Mouse (Mus musculus): Measurements from ENCODE around the gene Pdxdc1. TPM values are rescaled to one million over a fixed set of nuclear protein-coding genes. Genes with fewer than 3 reads are reported as not detected.
"Not testable (repeated sequence)": the region's sequence is repeated elsewhere in the genome, so short reads cannot be mapped to it uniquely, and the experiment has no call there.

The Pdxdc1 gene
- polyA plus RNA-seq, 1 experiment = 57.0 TPM

DNA sequence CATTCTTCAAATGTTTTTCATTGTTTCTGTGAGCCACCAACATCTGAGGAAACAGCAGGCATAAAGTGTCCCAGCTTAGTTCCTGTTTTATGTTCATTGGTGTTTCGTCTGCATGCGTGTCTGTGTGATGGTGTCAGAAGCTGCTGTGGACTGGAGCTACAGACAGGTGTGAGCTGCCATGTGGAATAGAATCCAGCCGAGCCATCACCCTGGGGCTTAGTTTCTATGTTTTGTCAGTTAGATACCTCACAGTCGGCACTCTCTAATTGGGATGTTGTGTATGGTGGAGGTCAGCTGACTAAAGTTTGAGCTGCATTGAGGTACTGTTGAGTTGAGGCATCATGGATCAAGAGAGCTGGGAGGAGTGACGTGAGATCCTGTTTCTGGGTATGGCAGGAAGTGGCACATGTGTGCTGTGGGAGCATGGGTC, 106.2 kb downstream of the Pdxdc1 start:
- Histone ChIP-seq H3ac (ENCODE audit: control insufficient read depth, insufficient read length) (no peak overlapping the region), H3K4me2 (ENCODE audit: low read depth) (no peak overlapping the region), H3K79me2 (ENCODE audit: control insufficient read depth, insufficient read depth) (no peaks in the 10 kb centered on the region), H3K36me3 (ENCODE audit: control insufficient read depth, insufficient read depth) (peaks cover 65% of the 10 kb centered on the region), H3K4me3 (no peak overlapping the region), H3K27me3 (ENCODE audit: control insufficient read depth, insufficient read depth, insufficient read length) (no peaks in the 10 kb centered on the region)
- TF ChIP-seq MAX (IDR thresholded peaks at IDR 0.05; ENCODE audit: low read depth) (no peak), MYOD1 (IDR thresholded peaks at IDR 0.05; ENCODE audit: control insufficient read depth in 1 of 3, insufficient read length in 2 of 3, low read depth in 2 of 3) (no peak), TCF3 (IDR thresholded peaks at IDR 0.05; ENCODE audit: insufficient read length, low read depth) (no peak), REST (IDR thresholded peaks at IDR 0.05; ENCODE audit: insufficient read depth, insufficient read length) (no peak), SRF (IDR thresholded peaks at IDR 0.05; ENCODE audit: control insufficient read depth, insufficient read length, low read depth) (no peak), CEBPB (IDR thresholded peaks at IDR 0.05; ENCODE audit: insufficient read depth, poor library complexity, severe bottlenecking) (no peak), TCF12 (IDR thresholded peaks at IDR 0.05; ENCODE audit: insufficient read depth, poor library complexity, severe bottlenecking) (no peak), USF1 (IDR thresholded peaks at IDR 0.05; ENCODE audit: low read depth) (no peak), POLR2A (IDR thresholded peaks at IDR 0.05; ENCODE audit: insufficient read length, low read depth) (no peak), E2F4 (IDR thresholded peaks at IDR 0.05; ENCODE audit: insufficient read depth) (no peak), POLR2AphosphoS2 (IDR thresholded peaks at IDR 0.05; ENCODE audit: insufficient read length, low read depth) (no peak), MYOG (IDR thresholded peaks at IDR 0.05; ENCODE audit: control insufficient read depth in 1 of 3, insufficient read depth in 1 of 3, insufficient read length in 2 of 3, low read depth in 2 of 3) (no peak)

DNA sequence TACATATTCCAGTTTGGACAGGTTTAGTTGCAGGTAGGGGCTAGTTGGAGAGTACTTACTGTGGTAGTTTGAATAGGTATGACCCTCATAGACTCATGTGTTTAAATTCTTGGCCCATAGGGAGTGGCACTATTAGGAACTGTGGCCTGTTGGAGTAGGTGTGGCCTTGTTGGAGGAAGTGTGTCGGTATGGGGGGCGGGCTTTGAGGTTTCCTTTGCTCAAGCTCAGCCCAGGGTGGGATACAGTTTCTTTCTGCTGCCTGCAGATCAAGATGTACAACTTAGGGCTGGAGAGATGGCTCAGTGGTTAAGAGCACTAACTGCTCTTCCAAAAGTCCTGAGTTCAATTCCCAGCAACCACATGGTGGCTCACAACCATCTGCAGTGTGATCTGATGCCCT, 109.5 kb downstream of the Pdxdc1 start:
- not testable (repeated sequence) for H3K4me2 ChIP-seq (ENCODE audit: low read depth); H3K27me3 ChIP-seq (ENCODE audit: control insufficient read depth, insufficient read depth, insufficient read length); H3K4me3 ChIP-seq; H3K79me2 ChIP-seq (ENCODE audit: control insufficient read depth, insufficient read depth); H3ac ChIP-seq (ENCODE audit: control insufficient read depth, insufficient read length)
- peaks cover 73% of the 10 kb centered on the region for H3K36me3 ChIP-seq (ENCODE audit: control insufficient read depth, insufficient read depth)

DNA sequence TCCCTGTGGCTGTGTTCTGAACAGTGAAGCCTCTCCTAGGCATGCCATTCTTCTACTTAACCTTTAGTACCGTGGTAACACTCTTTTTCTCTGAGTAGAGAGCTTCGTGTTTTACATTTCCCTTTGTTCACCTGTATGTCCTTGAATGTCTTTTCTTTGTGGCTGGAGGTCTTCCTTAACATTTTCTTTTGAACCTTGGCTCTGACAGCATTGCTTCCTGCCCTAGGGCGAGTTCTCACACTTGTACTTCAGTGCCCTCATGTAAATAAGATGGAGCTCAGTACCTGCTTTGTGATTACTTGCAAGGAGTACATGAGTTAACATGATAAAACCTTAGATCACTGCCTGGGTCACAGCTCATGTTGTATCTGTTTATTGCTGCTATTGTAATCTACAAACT, 117.0 kb downstream of the Pdxdc1 start:
- H3ac ChIP-seq (ENCODE audit: control insufficient read depth, insufficient read length) = no peak overlapping the region
- peaks cover 39% of the 10 kb centered on the region for H3K36me3 ChIP-seq (ENCODE audit: control insufficient read depth, insufficient read depth)
- H3K4me2 ChIP-seq (ENCODE audit: low read depth) = no peak overlapping the region
- no peak overlapping the region for H3K4me3 ChIP-seq
- TF ChIP-seq CEBPB (IDR thresholded peaks at IDR 0.05; ENCODE audit: insufficient read depth, poor library complexity, severe bottlenecking) = no peak
- TF ChIP-seq SRF (IDR thresholded peaks at IDR 0.05; ENCODE audit: control insufficient read depth, insufficient read length, low read depth) = no peak
- TF ChIP-seq MAX (IDR thresholded peaks at IDR 0.05; ENCODE audit: low read depth) = no peak
- TF ChIP-seq MYOD1 (IDR thresholded peaks at IDR 0.05; ENCODE audit: control insufficient read depth in 1 of 3, insufficient read length in 2 of 3, low read depth in 2 of 3) = no peak
- no peak for TF ChIP-seq POLR2A (IDR thresholded peaks at IDR 0.05; ENCODE audit: insufficient read length, low read depth)
- no peak for TF ChIP-seq MYOG (IDR thresholded peaks at IDR 0.05; ENCODE audit: control insufficient read depth in 1 of 3, insufficient read depth in 1 of 3, insufficient read length in 2 of 3, low read depth in 2 of 3)
- TF ChIP-seq TCF3 (IDR thresholded peaks at IDR 0.05; ENCODE audit: insufficient read length, low read depth) = no peak
- no peak for TF ChIP-seq TCF12 (IDR thresholded peaks at IDR 0.05; ENCODE audit: insufficient read depth, poor library complexity, severe bottlenecking)
- TF ChIP-seq POLR2AphosphoS2 (IDR thresholded peaks at IDR 0.05; ENCODE audit: insufficient read length, low read depth) = no peak
- no peak for TF ChIP-seq USF1 (IDR thresholded peaks at IDR 0.05; ENCODE audit: low read depth)
- no peak for TF ChIP-seq REST (IDR thresholded peaks at IDR 0.05; ENCODE audit: insufficient read depth, insufficient read length)
- no peak for TF ChIP-seq E2F4 (IDR thresholded peaks at IDR 0.05; ENCODE audit: insufficient read depth)
- H3K27me3 ChIP-seq (ENCODE audit: control insufficient read depth, insufficient read depth, insufficient read length) = no peaks in the 10 kb centered on the region
- H3K79me2 ChIP-seq (ENCODE audit: control insufficient read depth, insufficient read depth) = peaks cover 15% of the 10 kb centered on the region

Other genes with a start within 250 kb of the Pdxdc1 start
- gene Parn, start 235.0 kb downstream of the Pdxdc1 start, polyA plus RNA-seq (2012; fragmentation: generic; extraction: Trizol) = 14.5 TPM
- 12.6 TPM for gene Bfar, start 231.3 kb downstream of the Pdxdc1 start, polyA plus RNA-seq (2012; fragmentation: generic; extraction: Trizol)
- gene 3110001I22Rik, start 231.2 kb downstream of the Pdxdc1 start, polyA plus RNA-seq (2012; fragmentation: generic; extraction: Trizol) = 1.1 TPM
- gene Pla2g10, start 172.1 kb downstream of the Pdxdc1 start, polyA plus RNA-seq (2012; fragmentation: generic; extraction: Trizol) = not detected
- 40.6 TPM for gene Rrn3, start 122.4 kb downstream of the Pdxdc1 start, polyA plus RNA-seq (2012; fragmentation: generic; extraction: Trizol)
- gene Ntan1, start 84.3 kb downstream of the Pdxdc1 start, polyA plus RNA-seq (2012; fragmentation: generic; extraction: Trizol) = 28.8 TPM
- gene Mpv17l, start within 50 bp of the Pdxdc1 start, polyA plus RNA-seq (2012; fragmentation: generic; extraction: Trizol) = 0.88 TPM
- gene 2900011O08Rik, start 83.5 kb upstream of the Pdxdc1 start, polyA plus RNA-seq (2012; fragmentation: generic; extraction: Trizol) = 0.02 TPM
- gene Ifitm7, start 83.8 kb upstream of the Pdxdc1 start, polyA plus RNA-seq (2012; fragmentation: generic; extraction: Trizol) = not detected